Mouse (Mus musculus): Measurements from ENCODE around the gene AL732309.1. TPM values are rescaled to one million over a fixed set of nuclear protein-coding genes. Genes with fewer than 3 reads are reported as not detected.

The AL732309.1 gene
- polyA plus RNA-seq, 1 experiment from 2014 or later, result 1.4 TPM

DNA sequence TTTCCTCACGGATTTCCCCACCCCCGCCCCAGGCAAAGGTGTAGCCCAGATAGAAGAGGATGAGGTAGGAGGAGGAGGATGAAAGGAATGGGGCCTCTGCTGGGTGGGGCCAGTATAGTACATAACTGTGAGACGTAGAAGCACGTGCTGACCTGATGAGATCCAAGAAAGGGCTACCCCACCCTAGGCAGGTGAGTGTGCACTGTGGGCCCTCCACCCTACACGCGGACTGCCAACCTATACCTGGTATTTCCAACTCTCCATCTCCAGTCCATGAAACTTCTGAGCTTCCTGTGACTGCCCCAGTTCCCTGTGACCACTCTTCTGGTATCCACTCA lies 5.3 kb downstream of the AL732309.1 start:
- Histone ChIP-seq H3K36me3 (replicated peaks; ENCODE audit: insufficient read depth, low read length) (no peaks in the 10 kb centered on the region), H3K4me2 (ENCODE audit: low read depth, low read length) (peak overlapping the region; percentile 78), H3K27me3 (ENCODE audit: insufficient read depth, low read length) (peaks cover 26% of the 10 kb centered on the region), H3K27ac (ENCODE audit: low read depth) (no peak overlapping the region), H3K4me1 (ENCODE audit: insufficient read depth) (peaks cover 23% of the 10 kb centered on the region), H3K4me3 (ENCODE audit: low read depth, low read length) (peak overlapping the region; percentile 47; the same call in 1 of the 2 replicates), H3K9ac (replicated peaks) (no peak overlapping the region), H3K9me3 (ENCODE audit: low read length) (no peaks in the 10 kb centered on the region)
- 14% methylated on average over 6 of the region's 6 CpGs for WGBS (ENCODE audit: insufficient replicate concordance)
- ATAC-seq (no peak; the same call in 1 of the 2 replicates), DNase-seq (no peak)
- TF ChIP-seq CTCF (IDR thresholded peaks at IDR 0.05; ENCODE audit: low read depth) (no peak), EP300 (IDR thresholded peaks at IDR 0.05; ENCODE audit: low read depth) (no peak)

DNA sequence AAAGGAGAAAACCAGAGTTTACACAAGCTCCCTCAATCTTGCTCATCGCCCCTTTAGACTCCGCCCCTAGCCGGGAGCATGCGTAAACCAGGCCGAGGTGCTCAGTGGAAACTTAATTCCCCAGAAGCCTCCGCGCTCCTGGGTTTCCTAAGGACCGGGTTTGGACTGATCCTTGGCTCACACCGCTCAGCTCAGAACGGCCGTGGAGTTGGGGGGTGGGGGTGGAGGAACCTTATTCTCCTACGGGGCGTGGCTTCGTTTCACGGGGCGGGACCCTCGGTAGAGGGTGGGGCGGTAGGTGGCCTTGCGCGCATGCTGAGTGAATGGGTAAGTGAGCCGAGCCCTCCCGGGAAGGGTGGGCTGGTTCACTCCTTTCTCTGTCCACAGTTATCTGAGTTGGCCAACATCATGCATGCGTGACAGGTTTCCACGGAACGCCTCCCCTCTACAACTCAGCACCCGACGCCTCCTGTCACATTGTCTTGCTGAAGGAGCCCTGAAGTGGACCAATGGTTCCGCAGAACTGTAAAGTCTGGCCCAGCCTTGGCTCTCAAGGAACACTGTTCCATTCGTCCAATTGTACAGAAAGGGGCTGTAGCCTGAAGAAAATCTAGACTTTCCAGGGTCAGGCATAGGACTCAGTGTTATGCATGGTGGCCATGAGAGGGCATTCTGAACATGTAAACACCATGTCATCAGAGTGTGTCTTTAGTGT lies 5.8 kb downstream of the AL732309.1 start:
- H3K4me1 ChIP-seq (ENCODE audit: insufficient read depth), result peaks cover 23% of the 10 kb centered on the region
- H3K27me3 ChIP-seq (ENCODE audit: insufficient read depth, low read length), result peaks cover 26% of the 10 kb centered on the region
- H3K4me2 ChIP-seq (ENCODE audit: low read depth, low read length), result peak overlapping the region; percentile 78
- H3K36me3 ChIP-seq (replicated peaks; ENCODE audit: insufficient read depth, low read length), result no peaks in the 10 kb centered on the region
- no peak overlapping the region for H3K27ac ChIP-seq (ENCODE audit: low read depth)
- H3K9me3 ChIP-seq (ENCODE audit: low read length), result no peaks in the 10 kb centered on the region
- H3K4me3 ChIP-seq (ENCODE audit: low read depth, low read length), result peak overlapping the region; percentile 47
- DNase-seq (peak; percentile 58), ATAC-seq (peak; percentile 74)
- peak overlapping the region; percentile 30; the same call in 1 of the 2 replicates for H3K9ac ChIP-seq (replicated peaks)
- TF ChIP-seq EP300 (IDR thresholded peaks at IDR 0.05; ENCODE audit: low read depth), result no peak
- no peak for TF ChIP-seq CTCF (IDR thresholded peaks at IDR 0.05; ENCODE audit: low read depth)
- 3% methylated on average over 29 of the region's 29 CpGs for WGBS (ENCODE audit: insufficient replicate concordance)

DNA sequence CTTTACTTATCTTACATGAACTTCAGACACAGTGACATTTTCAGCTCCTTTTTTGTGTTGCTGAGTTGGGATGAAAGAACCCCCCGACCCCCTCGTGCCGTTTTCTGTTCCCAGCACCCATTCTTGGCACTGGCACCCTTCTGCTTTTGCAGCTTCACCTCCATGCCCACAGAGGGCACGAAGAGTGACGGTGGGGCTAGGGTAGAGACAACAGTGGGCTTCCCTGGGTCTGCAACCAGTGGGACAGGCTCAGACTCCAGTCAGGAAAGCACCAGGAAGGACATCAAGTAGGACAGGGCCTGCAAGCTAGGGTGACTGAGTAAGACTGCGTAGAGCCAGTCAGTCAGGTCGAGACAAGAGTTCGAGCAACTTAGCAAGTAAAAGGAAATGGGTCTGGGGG lies 6.4 kb downstream of the AL732309.1 start:
- Histone ChIP-seq H3K27ac (ENCODE audit: low read depth) (no peak overlapping the region), H3K4me2 (ENCODE audit: low read depth, low read length) (peak overlapping the region; percentile 78), H3K36me3 (replicated peaks; ENCODE audit: insufficient read depth, low read length) (no peaks in the 10 kb centered on the region), H3K4me1 (ENCODE audit: insufficient read depth) (peaks cover 23% of the 10 kb centered on the region), H3K9me3 (ENCODE audit: low read length) (no peaks in the 10 kb centered on the region), H3K27me3 (ENCODE audit: insufficient read depth, low read length) (peaks cover 26% of the 10 kb centered on the region), H3K4me3 (ENCODE audit: low read depth, low read length) (peak overlapping the region; percentile 47; the same call in 1 of the 2 replicates), H3K9ac (replicated peaks) (no peak overlapping the region)
- ATAC-seq (no peak), DNase-seq (no peak)
- TF ChIP-seq CTCF (IDR thresholded peaks at IDR 0.05; ENCODE audit: low read depth) (no peak), EP300 (IDR thresholded peaks at IDR 0.05; ENCODE audit: low read depth) (no peak)
- 56% methylated on average over 8 of the region's 8 CpGs for WGBS (ENCODE audit: insufficient replicate concordance)

GRCm38 (mm10) chr2:25239766-25240165 lies 6.9 kb downstream of the AL732309.1 start:
- no peak for TF ChIP-seq EP300 (IDR thresholded peaks at IDR 0.05; ENCODE audit: low read depth)
- no peaks in the 10 kb centered on the region for H3K36me3 ChIP-seq (replicated peaks; ENCODE audit: insufficient read depth, low read length)
- 83% methylated on average over 3 of the region's 3 CpGs for WGBS (ENCODE audit: insufficient replicate concordance)
- H3K27ac ChIP-seq (ENCODE audit: low read depth), result no peak overlapping the region
- H3K27me3 ChIP-seq (ENCODE audit: insufficient read depth, low read length), result peaks cover 26% of the 10 kb centered on the region
- peaks cover 23% of the 10 kb centered on the region for H3K4me1 ChIP-seq (ENCODE audit: insufficient read depth)
- no peak overlapping the region for H3K4me3 ChIP-seq (ENCODE audit: low read depth, low read length)
- H3K9ac ChIP-seq (replicated peaks), result no peak overlapping the region
- DNase-seq, result no peak
- ATAC-seq, result no peak
- no peaks in the 10 kb centered on the region for H3K9me3 ChIP-seq (ENCODE audit: low read length)
- H3K4me2 ChIP-seq (ENCODE audit: low read depth, low read length), result no peak overlapping the region

- DNase-seq, result no peak
- H3K27ac ChIP-seq (ENCODE audit: low read depth), result no peak overlapping the region
- no peaks in the 10 kb centered on the region for H3K36me3 ChIP-seq (replicated peaks; ENCODE audit: insufficient read depth, low read length)
- ATAC-seq, result no peak
- no peak overlapping the region for H3K4me3 ChIP-seq (ENCODE audit: low read depth, low read length)
- no peak for TF ChIP-seq EP300 (IDR thresholded peaks at IDR 0.05; ENCODE audit: low read depth)
- H3K4me2 ChIP-seq (ENCODE audit: low read depth, low read length), result no peak overlapping the region
- peaks cover 23% of the 10 kb centered on the region for H3K4me1 ChIP-seq (ENCODE audit: insufficient read depth)
- H3K27me3 ChIP-seq (ENCODE audit: insufficient read depth, low read length), result peaks cover 22% of the 10 kb centered on the region
- H3K9ac ChIP-seq (replicated peaks), result no peak overlapping the region
- H3K9me3 ChIP-seq (ENCODE audit: low read length), result no peaks in the 10 kb centered on the region
Observed at GRCm38 (mm10) chr2:25238106-25238505, 8.6 kb downstream of the AL732309.1 start.

DNA sequence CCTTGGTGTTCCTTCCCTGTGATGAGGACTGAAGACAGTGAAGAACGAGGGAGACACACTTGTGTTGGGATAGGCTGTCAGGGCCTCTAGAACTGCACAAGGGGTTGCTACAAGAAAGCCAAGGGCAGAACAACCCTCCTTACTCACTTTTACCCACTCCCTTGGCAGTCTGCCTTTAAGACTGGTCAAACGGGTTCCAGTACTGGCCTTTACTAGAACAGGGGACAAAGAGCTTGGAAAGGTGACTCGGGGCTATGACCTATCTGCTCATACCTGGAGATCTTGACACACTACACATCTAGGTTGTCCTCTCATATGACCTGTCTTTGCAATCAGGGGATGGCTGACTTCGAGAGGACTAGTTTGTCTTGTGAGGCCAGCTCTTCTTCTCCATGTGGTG lies 9.1 kb downstream of the AL732309.1 start:
- Histone ChIP-seq H3K4me1 (ENCODE audit: insufficient read depth) (peaks cover 22% of the 10 kb centered on the region), H3K4me3 (ENCODE audit: low read depth, low read length) (no peak overlapping the region), H3K9me3 (ENCODE audit: low read length) (no peaks in the 10 kb centered on the region), H3K36me3 (replicated peaks; ENCODE audit: insufficient read depth, low read length) (no peaks in the 10 kb centered on the region), H3K27me3 (ENCODE audit: insufficient read depth, low read length) (peaks cover 16% of the 10 kb centered on the region), H3K27ac (ENCODE audit: low read depth) (no peak overlapping the region), H3K4me2 (ENCODE audit: low read depth, low read length) (no peak overlapping the region), H3K9ac (replicated peaks) (no peak overlapping the region)
- no peak for DNase-seq
- no peak for ATAC-seq
- TF ChIP-seq CTCF (IDR thresholded peaks at IDR 0.05; ENCODE audit: low read depth) (no peak), EP300 (IDR thresholded peaks at IDR 0.05; ENCODE audit: low read depth) (no peak)
- WGBS (ENCODE audit: insufficient replicate concordance), result 64% methylated on average over 4 of the region's 4 CpGs
